Mouse (Mus musculus): ENCODE measurements around the gene Fbxl16.

- no peak for TF ChIP-seq POLR2A (IDR thresholded peaks at IDR 0.05; ENCODE audit: insufficient read depth, low read length)
- no peak for TF ChIP-seq CTCF (IDR thresholded peaks at IDR 0.05; ENCODE audit: low read depth, low read length)
Measured at GRCm38 (mm10) chr17:25833291-25833663, 24.4 kb downstream of the Fbxl16 start, which contains the start of gene Stub1.
